Mouse (Mus musculus) erythroblast, adult 5-6 weeks (primary cell): ENCODE data around the gene Nup43. TPM values are rescaled to one million over a fixed set of nuclear protein-coding genes. Genes with fewer than 3 reads are reported as not detected.

ENCODE experiments used
- ATAC-seq: replicated peaks from 2 replicates; pipeline ENCODE4 v1.8.0; 2016; ENCODE audit warnings: moderate number of reproducible peaks, mild to moderate bottlenecking, moderate TSS enrichment, inconsistent platforms; ENCODE audit not compliant: poor library complexity, low FRiP score, severe bottlenecking
- total RNA-seq, 2 experiments: library from RNA; stranded (forward) in 1 of 2; stranded (reverse) in 1 of 2; fragments of 150-400 nt in 1 of 2; fragments of 200-764, 138-1000 nt in 1 of 2; gene quantifications; 2 replicates each; pipeline versions ENCODE4 v1.2.3 to v1.2.4; 2015 to 2017; ENCODE audit warnings: low replicate concordance in 2 of 2

The Nup43 gene
- total RNA-seq, 2 experiments from 2014 or later: 5.4 to 23.8 TPM

- peak; percentile 78 for ATAC-seq
These were observed 14.2 kb downstream of the Nup43 start for GRCm38 (mm10) chr10:7681343-7682025.

GRCm38 (mm10) chr10:7682249-7682648 lies 14.9 kb downstream of the Nup43 start:
- no peak for ATAC-seq

DNA sequence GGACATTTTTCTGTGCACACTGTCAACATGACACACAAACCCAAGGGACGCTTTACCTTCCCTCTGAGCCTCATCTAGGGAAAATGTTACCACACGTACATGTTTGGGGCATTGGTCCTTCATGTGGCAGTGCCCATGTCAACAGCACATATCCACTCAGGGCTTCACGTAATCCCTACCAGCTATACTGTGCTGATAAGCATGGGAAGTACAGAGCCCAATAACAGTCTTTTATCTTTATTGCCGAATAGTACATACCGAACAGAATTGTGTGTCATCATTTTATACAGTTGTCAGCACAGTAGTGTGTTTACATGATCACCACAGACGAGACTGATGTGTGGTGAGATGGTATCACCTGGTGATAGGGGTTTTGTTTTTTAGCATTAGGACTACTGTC lies 19.6 kb downstream of the Nup43 start:
- no peak for ATAC-seq

DNA sequence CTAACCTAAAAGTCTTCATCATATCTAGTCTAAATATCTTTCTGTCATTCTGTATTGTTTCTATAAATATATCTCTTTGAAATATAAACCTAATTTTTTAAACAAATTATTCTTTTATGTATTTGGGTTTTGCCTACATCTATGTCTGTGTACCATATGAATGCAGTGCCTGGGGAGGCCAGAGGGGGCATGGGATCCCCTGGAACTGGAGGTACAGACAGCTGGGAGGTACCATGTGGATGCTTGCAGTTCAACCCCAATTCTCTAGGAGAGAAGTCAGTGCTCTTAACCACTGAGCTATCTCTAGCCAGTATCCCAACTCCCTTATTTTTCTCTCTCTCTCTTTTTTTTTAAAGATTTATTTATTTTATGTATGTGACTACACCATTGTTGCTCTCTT lies 28.0 kb downstream of the Nup43 start:
- ATAC-seq: no peak

GRCm38 (mm10) chr10:7700120-7700519 lies 32.8 kb downstream of the Nup43 start:
- ATAC-seq: no peak

- no peak for ATAC-seq
These were observed 35.3 kb downstream of the Nup43 start for GRCm38 (mm10) chr10:7702586-7702985.

GRCm38 (mm10) chr10:7710121-7710520 lies 42.8 kb downstream of the Nup43 start:
- ATAC-seq: no peak

GRCm38 (mm10) chr10:7712506-7712905 lies 45.2 kb downstream of the Nup43 start:
- ATAC-seq: no peak

GRCm38 (mm10) chr10:7715056-7715455 lies 47.8 kb downstream of the Nup43 start:
- ATAC-seq: no peak

DNA sequence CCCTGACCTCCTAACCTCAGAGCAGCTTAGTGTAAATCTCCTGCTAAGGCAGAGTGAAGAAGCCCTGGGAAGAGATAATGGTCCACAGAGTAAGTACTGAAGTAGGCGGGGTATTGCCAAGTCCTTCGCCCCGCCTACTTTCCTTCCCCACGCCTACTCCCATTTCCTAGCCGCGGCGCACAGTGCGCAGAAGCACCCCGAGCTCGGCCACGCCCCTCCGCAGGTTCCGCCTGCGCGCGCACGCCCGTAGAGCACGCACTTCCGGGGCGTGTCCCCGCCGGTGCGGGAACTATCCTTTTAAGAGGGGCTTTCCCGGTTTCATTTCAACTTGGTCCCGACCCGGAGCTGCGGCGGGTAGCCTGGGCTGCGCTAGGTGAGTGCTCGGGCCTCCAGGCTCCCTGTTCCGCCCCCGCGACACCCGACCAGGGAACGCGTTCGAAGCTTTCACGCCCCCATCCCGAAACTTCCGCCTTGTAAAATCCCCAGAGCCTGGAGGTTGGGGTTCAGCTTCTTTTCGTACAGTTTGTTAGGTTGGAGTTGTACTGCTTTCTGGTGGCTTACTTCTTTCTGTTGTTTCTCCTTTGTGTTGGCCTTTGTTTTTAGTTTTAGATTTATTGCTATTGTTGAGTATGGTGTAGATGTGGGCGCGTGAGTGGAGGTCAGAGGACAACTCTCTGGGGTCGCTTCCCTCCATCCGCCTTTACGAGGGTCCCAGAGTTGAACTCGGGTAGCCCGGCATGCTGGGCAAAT lies 58.6 kb downstream of the Nup43 start, which contains the start of gene Katna1:
TSS of gene Katna1 (plus strand) at position 250 of the 750 bp plus-strand sequence.
- ATAC-seq: peak; percentile 97

DNA sequence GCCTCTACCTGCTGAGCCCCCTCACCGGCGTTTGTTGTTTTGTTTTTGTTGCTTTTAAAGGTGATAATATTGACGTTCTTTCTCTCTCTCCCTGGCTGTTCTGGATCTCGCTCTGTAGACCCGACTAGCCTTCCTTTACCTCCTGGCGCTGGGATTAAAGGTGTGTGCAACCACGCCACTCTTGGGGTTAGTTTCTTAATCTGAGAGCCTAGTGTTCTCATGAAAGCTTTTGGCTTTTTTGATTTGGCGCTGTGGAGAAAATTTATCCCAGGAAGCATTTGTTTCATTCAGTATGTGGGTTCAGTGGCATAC lies 59.2 kb downstream of the Nup43 start:
- ATAC-seq: no peak

DNA sequence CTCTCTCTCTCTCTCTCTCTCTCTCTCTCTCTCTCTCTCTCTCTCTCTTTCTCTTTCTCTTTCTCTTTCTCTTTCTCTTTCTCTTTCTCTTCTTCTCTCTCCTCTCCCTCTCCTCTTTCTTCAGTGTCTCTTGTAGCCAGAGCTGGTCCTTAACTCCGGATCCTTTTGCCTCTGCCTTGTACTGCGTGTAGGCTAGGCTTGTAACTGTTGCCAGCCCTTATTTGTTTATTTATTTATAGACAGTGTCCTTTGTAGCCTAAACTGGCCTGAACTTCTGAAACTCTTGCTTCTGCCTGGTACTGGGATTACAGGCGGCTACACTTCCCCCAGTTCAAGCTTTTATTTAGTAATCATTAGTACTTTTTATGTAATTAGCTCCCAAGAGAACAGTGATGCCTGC lies 59.7 kb downstream of the Nup43 start:
- ATAC-seq: no peak

Other genes with a start within 250 kb of the Nup43 start
- gene Ulbp1, start 193.9 kb upstream of the Nup43 start, total RNA-seq (2015; ENCODE audit: low replicate concordance): 5.2 and 11.0 TPM in 2 replicates
- gene Ulbp1, start 193.9 kb upstream of the Nup43 start, total RNA-seq (2017; ENCODE audit: low replicate concordance): 3.7 and 9.8 TPM in 2 replicates
- 4.0 TPM in 1 of 2 replicates, not detected in the other for gene Lrp11, start 77.7 kb upstream of the Nup43 start, total RNA-seq (2015; ENCODE audit: low replicate concordance)
- gene Lrp11, start 77.7 kb upstream of the Nup43 start, total RNA-seq (2017; ENCODE audit: low replicate concordance): not detected in 2 replicates
- 22.7 and 30.5 TPM in 2 replicates for gene Pcmt1, start 13.6 kb downstream of the Nup43 start, total RNA-seq (2015; ENCODE audit: low replicate concordance)
- 33.7 and 42.5 TPM in 2 replicates for gene Pcmt1, start 13.6 kb downstream of the Nup43 start, total RNA-seq (2017; ENCODE audit: low replicate concordance)
- gene Lats1, start 13.7 kb downstream of the Nup43 start, total RNA-seq (2015; ENCODE audit: low replicate concordance): 6.9 and 8.5 TPM in 2 replicates
- 5.2 and 6.5 TPM in 2 replicates for gene Lats1, start 13.7 kb downstream of the Nup43 start, total RNA-seq (2017; ENCODE audit: low replicate concordance)
- 39.1 and 45.5 TPM in 2 replicates for gene Katna1, start 58.5 kb downstream of the Nup43 start, total RNA-seq (2015; ENCODE audit: low replicate concordance)
- 29.6 and 32.5 TPM in 2 replicates for gene Katna1, start 58.5 kb downstream of the Nup43 start, total RNA-seq (2017; ENCODE audit: low replicate concordance)
- 20.3 and 31.5 TPM in 2 replicates for gene Ginm1, start 125.3 kb downstream of the Nup43 start, total RNA-seq (2015; ENCODE audit: low replicate concordance)
- gene Ginm1, start 125.3 kb downstream of the Nup43 start, total RNA-seq (2017; ENCODE audit: low replicate concordance): 17.4 and 32.7 TPM in 2 replicates
- 46.3 and 50.2 TPM in 2 replicates for gene Ppil4, start 125.4 kb downstream of the Nup43 start, total RNA-seq (2015; ENCODE audit: low replicate concordance)
- 123 and 138 TPM in 2 replicates for gene Ppil4, start 125.4 kb downstream of the Nup43 start, total RNA-seq (2017; ENCODE audit: low replicate concordance)
- gene Zc3h12d, start 165.0 kb downstream of the Nup43 start, total RNA-seq (2015; ENCODE audit: low replicate concordance): 1.5 TPM in 1 of 2 replicates, not detected in the other
- gene Zc3h12d, start 165.0 kb downstream of the Nup43 start, total RNA-seq (2017; ENCODE audit: low replicate concordance): 0.42 and 1.0 TPM in 2 replicates